Mouse (Mus musculus): Measurements from ENCODE around the gene Tdrd12.
"Not testable (repeated sequence)": the region's sequence is repeated elsewhere in the genome, so short reads cannot be mapped to it uniquely, and the experiment has no call there.

Tdrd12 gene

GRCm38 (mm10) chr7:35555224-35556204 is 18.0 kb upstream of the Tdrd12 start:
- DNase-seq, result peak; percentile 74 to 78

- DNase-seq, result peak in 1 of 2 experiments; percentile 17
Measured at GRCm38 (mm10) chr7:35554605-35555175, 17.1 kb upstream of the Tdrd12 start.

- DNase-seq, result peak in 1 of 2 experiments; percentile 34
Measured at GRCm38 (mm10) chr7:35553751-35554604, 16.4 kb upstream of the Tdrd12 start.

- DNase-seq, result peak in 1 of 2 experiments; percentile 35
Measured at GRCm38 (mm10) chr7:35545881-35546280, 8.3 kb upstream of the Tdrd12 start.

GRCm38 (mm10) chr7:35535750-35536512 is 1.6 kb downstream of the Tdrd12 start:
- no peak for DNase-seq

- DNase-seq, result not testable (repeated sequence)
Measured at GRCm38 (mm10) chr7:35530544-35530943, 7.0 kb downstream of the Tdrd12 start.

- DNase-seq, result no peak
Measured at GRCm38 (mm10) chr7:35530026-35530425, 7.5 kb downstream of the Tdrd12 start.

GRCm38 (mm10) chr7:35526795-35527194 is 10.8 kb downstream of the Tdrd12 start:
- DNase-seq, result no peak

GRCm38 (mm10) chr7:35501995-35502394 is 35.5 kb downstream of the Tdrd12 start:
- no peak for DNase-seq

- no peak for DNase-seq
Measured at GRCm38 (mm10) chr7:35497516-35497915, 40.0 kb downstream of the Tdrd12 start.

- no peak for DNase-seq
Measured at GRCm38 (mm10) chr7:35491005-35491404, 46.5 kb downstream of the Tdrd12 start.

GRCm38 (mm10) chr7:35490186-35490585 is 47.4 kb downstream of the Tdrd12 start:
- DNase-seq, result no peak

- DNase-seq, result no peak
Measured at GRCm38 (mm10) chr7:35486553-35486952, 51.0 kb downstream of the Tdrd12 start.

GRCm38 (mm10) chr7:35485126-35485525 is 52.4 kb downstream of the Tdrd12 start:
- DNase-seq, result no peak

GRCm38 (mm10) chr7:35476457-35476856 is 61.1 kb downstream of the Tdrd12 start:
- DNase-seq, result no peak

GRCm38 (mm10) chr7:35470794-35471193 is 66.8 kb downstream of the Tdrd12 start:
- DNase-seq, result no peak

GRCm38 (mm10) chr7:35467856-35468255 is 69.7 kb downstream of the Tdrd12 start:
- no peak for DNase-seq

- no peak for DNase-seq
Measured at GRCm38 (mm10) chr7:35465027-35465426, 72.5 kb downstream of the Tdrd12 start.

- DNase-seq, result no peak
Measured at GRCm38 (mm10) chr7:35460971-35461370, 76.6 kb downstream of the Tdrd12 start.

GRCm38 (mm10) chr7:35456091-35456814 is 81.3 kb downstream of the Tdrd12 start:
- DNase-seq, result no peak

- no peak for DNase-seq
Measured at GRCm38 (mm10) chr7:35448867-35449266, 88.7 kb downstream of the Tdrd12 start.

Measured in spleen, adult 18-20 months (tissue).